In the genomic region with DNA sequence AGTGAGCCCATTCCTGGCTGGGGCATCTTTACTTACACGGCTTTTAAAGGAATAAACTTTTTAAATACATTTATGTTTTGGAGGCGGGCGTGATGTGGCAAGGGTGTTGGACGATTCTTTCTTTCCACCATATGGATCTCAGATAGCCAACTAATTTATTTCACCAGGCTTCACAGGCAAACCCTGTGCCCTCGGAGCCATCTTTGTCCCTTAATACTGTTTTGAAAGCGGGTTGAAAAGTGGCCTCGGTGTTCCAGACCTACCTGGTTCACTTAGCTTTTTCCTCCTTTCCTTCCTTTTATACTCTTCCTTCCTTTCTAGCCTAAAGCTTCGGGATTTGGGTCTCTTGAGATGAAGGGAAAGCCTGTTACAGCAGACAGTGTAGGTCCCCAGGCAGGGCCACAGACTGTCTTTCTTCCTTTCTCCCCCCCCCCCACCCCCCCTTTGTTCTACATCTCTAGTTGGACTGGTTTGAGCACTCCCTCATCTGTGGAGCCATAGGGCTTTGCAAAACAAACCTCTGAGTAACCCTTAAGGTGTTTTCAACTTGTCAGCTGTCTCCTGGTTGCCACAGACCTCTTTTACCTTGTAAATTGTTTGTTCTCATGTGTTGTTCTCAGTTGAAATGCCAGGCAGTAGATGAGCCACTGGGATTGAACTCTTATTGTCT, we compare ENCODE assay signal across 8 mouse cellular contexts. TPM values are rescaled to one million over a fixed set of nuclear protein-coding genes. Genes with fewer than 3 reads are reported as not detected.
A peak's percentile ranks its signal among the peaks of the same experiment; 100 is the strongest.
DNase-seq lines count a peak whose midpoint lies in the region; ATAC-seq and TF ChIP-seq lines count a peak whose summit lies in the region.

No protein-coding gene starts in this region.

- peak overlapping the region; percentile 91 for H3K4me3 ChIP-seq in gastrocnemius, adult 2 months
- H3K4me3 ChIP-seq in intestine, embryonic 14.5 days (ENCODE audit: low read depth, low read length) = peak overlapping the region; percentile 72
- H3K4me3 ChIP-seq in midbrain, embryonic 16.5 days (ENCODE audit: low read depth, low read length) = peak overlapping the region; percentile 99

- H3K9me3 ChIP-seq in intestine, embryonic 14.5 days (ENCODE audit: control insufficient read depth, low read length) = no peaks in the 10 kb centered on the region
- no peaks in the 10 kb centered on the region for H3K9me3 ChIP-seq in midbrain, embryonic 16.5 days (replicated peaks; ENCODE audit: control insufficient read depth, low read length, poor library complexity, severe bottlenecking)

- 4% methylated on average over 8 of the region's 8 CpGs for WGBS in intestine, embryonic 14.5 days
- 5% methylated on average over 8 of the region's 8 CpGs for WGBS in midbrain, embryonic 16.5 days

- peak overlapping the region; percentile 99 for H3K27ac ChIP-seq in gastrocnemius, adult 2 months
- peak overlapping the region; percentile 74 for H3K27ac ChIP-seq in intestine, embryonic 14.5 days (ENCODE audit: low read depth)
- H3K27ac ChIP-seq in midbrain, embryonic 16.5 days (ENCODE audit: low read length) = peak overlapping the region; percentile 84

- peak overlapping the region; percentile 62 for H3K4me2 ChIP-seq in intestine, embryonic 14.5 days (ENCODE audit: low read length)
- peak overlapping the region; percentile 92 for H3K4me2 ChIP-seq in midbrain, embryonic 16.5 days (ENCODE audit: low read length)

- H3K27me3 ChIP-seq in intestine, embryonic 14.5 days (replicated peaks; ENCODE audit: control insufficient read depth, insufficient read depth, low read length) = no peaks in the 10 kb centered on the region
- no peaks in the 10 kb centered on the region for H3K27me3 ChIP-seq in midbrain, embryonic 16.5 days (ENCODE audit: control insufficient read depth, insufficient read depth, low read depth, low read length)

- ATAC-seq in intestine, embryonic 14.5 days (replicated peaks; ENCODE audit: low FRiP score, low TSS enrichment, low read depth) = peak; percentile 1; the same call in 1 of the 2 replicates
- ATAC-seq in midbrain, embryonic 16.5 days = no peak

- DNase-seq in gastrocnemius, adult 2 months = no peak
- no peak for DNase-seq in gastrocnemius, adult 8-10 months (ENCODE audit: low spot score in 2 of 2)
- peak; percentile 17 for DNase-seq in urinary bladder, postnatal 14 days (ENCODE audit: low spot score)
- no peak for DNase-seq in urinary bladder, postnatal 25 days (ENCODE audit: low spot score)
- no peak for DNase-seq in intestine, embryonic 14.5 days (ENCODE audit: low spot score)
- no peak for DNase-seq in layer of hippocampus, postnatal 25 days (ENCODE audit: extremely low spot score in 1 of 2, low spot score in 1 of 2)
- no peak for DNase-seq in right cerebral cortex, postnatal 10 days (ENCODE audit: low spot score in 2 of 2)

- H3K4me1 ChIP-seq in intestine, embryonic 14.5 days (replicated peaks; ENCODE audit: control insufficient read depth, insufficient read depth, low read length) = peaks cover 12% of the 10 kb centered on the region; the same call in 1 of the 2 replicates
- H3K4me1 ChIP-seq in midbrain, embryonic 16.5 days (ENCODE audit: control insufficient read depth, insufficient read depth, low read length) = peaks cover 30% of the 10 kb centered on the region

- no peak for TF ChIP-seq CTCF in gastrocnemius, adult 2 months (IDR thresholded peaks at IDR 0.05)

- intact Hi-C loops in gastrocnemius, adult 2 months (cut with DNase I) = loop anchor here (2.0 kb wide), 1 partner anchor 19 kb away; the partner anchor contains the start of gene Ambra1

- H3K9ac ChIP-seq in intestine, embryonic 14.5 days (ENCODE audit: low read length) = peak overlapping the region; percentile 69
- H3K9ac ChIP-seq in midbrain, embryonic 16.5 days (ENCODE audit: low read depth, low read length) = peak overlapping the region; percentile 81

- H3K36me3 ChIP-seq in intestine, embryonic 14.5 days (ENCODE audit: control insufficient read depth, insufficient read depth, low read length) = no peaks in the 10 kb centered on the region
- no peaks in the 10 kb centered on the region for H3K36me3 ChIP-seq in midbrain, embryonic 16.5 days (ENCODE audit: control insufficient read depth, insufficient read depth, low read length)

RNA-seq across cellular contexts. Expression of gene Harbi1, which starts 0.7 kb away (rescaled TPM):
- 1 to 10 TPM; 4.9 to 5.6 TPM for total RNA-seq in gastrocnemius, adult 2 months (2021)
- total RNA-seq in gastrocnemius, adult 8-10 months (2022) = 1 to 10 TPM; 5.6 to 7.4 (median 6.6) TPM
- polyA plus RNA-seq in intestine, embryonic 14.5 days (2014; fragmentation: Nextera tagmentation; extraction: Ambion mirVana) = 15.0 and 17.9 TPM in 2 replicates
- polyA plus RNA-seq in midbrain, embryonic 16.5 days (2015; fragmentation: Nextera tagmentation; extraction: Ambion mirVana) = 21.2 and 21.7 TPM in 2 replicates
- 1 to 10 TPM; 7.1 to 7.9 TPM for total RNA-seq in layer of hippocampus, postnatal 25 days (2021)

RNA-seq across cellular contexts. Expression of gene Atg13, which starts 1.0 kb away (rescaled TPM):
- 10 to 100 TPM; 32.2 to 36.2 TPM for total RNA-seq in gastrocnemius, adult 2 months (2021)
- total RNA-seq in gastrocnemius, adult 8-10 months (2022) = 10 to 100 TPM; 33.9 to 36.1 (median 35.5) TPM
- polyA plus RNA-seq in intestine, embryonic 14.5 days (2014; fragmentation: Nextera tagmentation; extraction: Ambion mirVana) = 24.9 and 29.7 TPM in 2 replicates
- polyA plus RNA-seq in midbrain, embryonic 16.5 days (2015; fragmentation: Nextera tagmentation; extraction: Ambion mirVana) = 36.2 and 40.2 TPM in 2 replicates
- total RNA-seq in layer of hippocampus, postnatal 25 days (2021) = 10 to 100 TPM; 72.0 to 74.3 TPM

RNA-seq across cellular contexts. Expression of gene Ambra1, which starts 18.5 kb away (rescaled TPM):
- total RNA-seq in gastrocnemius, adult 2 months (2021) = 10 to 100 TPM; 16.7 to 18.1 TPM
- 10 to 100 TPM; 13.7 to 15.9 (median 14.9) TPM for total RNA-seq in gastrocnemius, adult 8-10 months (2022)
- 15.7 and 15.9 TPM in 2 replicates for polyA plus RNA-seq in intestine, embryonic 14.5 days (2014; fragmentation: Nextera tagmentation; extraction: Ambion mirVana)
- 27.6 and 28.3 TPM in 2 replicates for polyA plus RNA-seq in midbrain, embryonic 16.5 days (2015; fragmentation: Nextera tagmentation; extraction: Ambion mirVana)
- 10 to 100 TPM; 44.8 to 47.1 TPM for total RNA-seq in layer of hippocampus, postnatal 25 days (2021)
